Mouse (Mus musculus): ENCODE measurements around the gene Naa30.

GRCm38 (mm10) chr14:49231845-49232244, 59.8 kb downstream of the Naa30 start:
- no peak for TF ChIP-seq GATA1 (IDR thresholded peaks at IDR 0.05; ENCODE audit: borderline replicate concordance, low read length)
- no peak for TF ChIP-seq FLI1 (IDR thresholded peaks at IDR 0.05; ENCODE audit: low read length)

Measured in megakaryocyte, embryonic 14.5 days (primary cell).